Mouse (Mus musculus): ENCODE results near the gene Srsf5.
A peak's percentile ranks its signal among the peaks of the same experiment; 100 is the strongest.
"Not testable (repeated sequence)": the region's sequence is repeated elsewhere in the genome, so short reads cannot be mapped to it uniquely, and the experiment has no call there.

Srsf5 gene

DNA sequence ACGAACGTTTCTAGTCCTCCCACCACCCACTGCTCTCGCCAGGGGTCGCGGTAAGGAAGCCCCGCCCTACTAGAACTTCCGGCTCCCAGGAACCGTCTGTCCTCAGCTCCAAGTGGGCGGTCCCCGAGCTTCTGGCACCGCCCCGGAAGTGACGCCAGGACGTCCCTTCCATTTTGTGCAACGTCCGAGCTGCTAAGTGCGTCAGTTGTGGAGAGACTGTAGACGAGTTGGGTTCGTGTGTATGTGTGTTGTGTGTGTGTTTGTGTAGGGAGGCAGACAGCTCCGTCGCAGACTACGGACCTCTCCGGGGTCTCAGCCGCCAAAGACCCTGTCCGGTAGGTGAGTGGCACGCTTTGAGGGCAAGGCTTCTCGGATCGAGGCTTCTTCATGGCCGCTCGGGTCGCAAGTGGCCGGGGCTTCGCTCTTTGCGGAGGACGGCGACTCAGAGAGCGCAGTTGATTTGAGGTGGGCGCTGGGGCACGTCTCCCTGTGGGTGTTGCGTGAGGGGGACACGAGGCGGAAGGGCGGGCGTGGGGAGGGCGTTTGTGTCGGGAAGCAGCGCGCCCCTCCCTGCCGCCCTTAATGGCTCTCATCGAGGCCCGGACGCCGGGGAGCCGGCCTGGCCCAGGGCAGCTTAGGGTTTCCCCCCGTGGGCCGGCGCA, at the start of gene Srsf5:
Gene Srsf5 (plus strand): TSS at position 171 of the 662 bp plus-strand sequence.
- peak; percentile 99 for DNase-seq

DNA sequence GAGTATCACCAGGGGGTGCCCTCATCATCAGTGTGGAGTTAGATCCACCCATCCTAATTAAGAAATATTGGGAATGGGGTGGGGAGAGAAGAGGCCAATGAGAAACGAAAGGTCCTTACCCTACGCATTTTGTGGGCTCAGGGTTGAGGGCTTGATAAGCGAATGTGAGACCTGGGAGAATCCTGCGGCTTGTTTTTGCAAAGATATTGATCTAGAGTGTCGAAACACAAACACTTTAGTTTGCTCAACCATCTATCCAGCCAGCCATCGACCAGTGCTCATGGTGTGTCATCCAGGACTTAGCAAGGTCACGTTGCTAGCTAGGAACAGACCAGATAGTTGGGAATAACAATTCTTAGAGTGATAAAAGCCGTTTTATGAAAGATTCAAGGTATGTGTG, 35.7 kb upstream of the Srsf5 start:
- no peak for DNase-seq

DNA sequence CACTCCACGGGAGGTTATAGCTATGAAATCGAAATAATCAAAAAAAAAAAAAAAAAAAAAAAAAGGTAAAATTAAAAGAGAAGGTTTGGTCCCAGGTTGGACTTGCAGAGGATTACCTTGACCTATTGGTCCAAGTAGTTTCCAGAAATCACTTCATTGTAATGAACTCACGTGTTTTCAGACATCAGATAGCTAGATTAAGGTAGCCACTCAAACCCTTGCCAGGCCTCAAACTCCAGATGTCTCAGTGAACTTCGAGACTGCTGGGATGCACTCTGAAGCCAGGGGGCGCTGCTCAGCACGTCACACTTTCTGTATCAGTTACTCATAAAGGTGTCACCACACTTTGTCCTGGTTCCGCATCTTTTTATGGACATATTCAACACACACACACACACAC, 27.5 kb upstream of the Srsf5 start:
- peak in 1 of 2 experiments; percentile 25 for DNase-seq

DNA sequence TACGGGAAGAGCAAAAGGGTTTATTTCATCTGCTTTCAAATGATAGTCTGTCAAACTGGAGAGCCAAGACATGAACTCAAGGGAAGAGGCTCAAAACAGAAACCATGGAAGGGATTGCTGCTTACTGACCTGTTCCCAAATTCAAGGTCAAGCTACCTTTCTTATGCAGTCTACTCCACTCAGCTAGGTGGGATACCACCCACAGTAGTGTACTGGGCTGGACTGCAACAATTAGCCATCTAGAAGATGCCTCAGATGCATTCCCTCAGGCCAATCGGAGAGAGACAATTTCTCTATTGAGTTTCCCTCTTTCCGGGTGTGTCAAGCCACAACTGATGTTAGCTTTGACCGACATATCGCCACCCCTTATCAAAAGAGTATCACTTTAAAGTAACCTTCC, 24.0 kb upstream of the Srsf5 start:
- no peak for DNase-seq

DNA sequence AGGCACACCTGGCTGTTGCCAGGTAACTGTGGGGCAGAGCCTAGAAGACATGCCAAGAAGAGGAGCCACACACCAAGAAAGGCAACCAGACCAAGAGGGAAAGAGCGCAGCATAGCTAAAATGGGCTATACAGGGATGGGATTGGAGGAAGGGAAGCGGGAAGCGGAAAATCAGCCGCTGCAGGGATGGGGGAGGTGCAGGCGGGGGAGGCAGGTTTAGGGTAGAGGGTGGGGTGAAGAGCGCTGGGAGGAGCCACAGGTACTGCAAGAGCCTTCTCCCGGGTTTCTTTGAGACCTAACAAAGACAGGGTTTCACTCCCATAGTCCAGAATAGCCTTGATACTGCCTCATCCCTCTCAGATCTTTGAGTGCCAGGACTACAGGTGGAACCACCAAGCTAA, 22.4 kb upstream of the Srsf5 start:
- DNase-seq, result peak in 1 of 2 experiments; percentile 13

DNA sequence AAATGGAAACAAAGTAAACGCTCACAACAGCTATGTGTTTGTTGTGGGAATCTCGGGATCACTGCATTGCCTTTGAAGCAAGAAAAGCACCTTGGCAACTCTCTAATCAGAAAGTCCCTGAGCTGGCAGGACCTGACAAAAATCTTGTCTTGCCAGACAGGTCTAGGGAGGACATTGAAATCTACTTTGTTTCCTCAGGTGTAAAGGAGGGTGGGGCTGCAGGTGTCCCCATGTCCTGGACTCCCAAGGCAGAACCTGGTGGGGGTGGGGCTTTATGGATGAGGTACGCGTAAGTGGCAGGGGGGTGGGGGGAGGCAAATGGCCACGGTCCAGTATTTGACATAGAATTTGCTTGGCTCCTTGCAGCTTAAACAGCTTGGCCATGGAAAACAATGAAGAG, 21.7 kb upstream of the Srsf5 start:
- DNase-seq, result peak in 1 of 2 experiments; percentile 11

DNA sequence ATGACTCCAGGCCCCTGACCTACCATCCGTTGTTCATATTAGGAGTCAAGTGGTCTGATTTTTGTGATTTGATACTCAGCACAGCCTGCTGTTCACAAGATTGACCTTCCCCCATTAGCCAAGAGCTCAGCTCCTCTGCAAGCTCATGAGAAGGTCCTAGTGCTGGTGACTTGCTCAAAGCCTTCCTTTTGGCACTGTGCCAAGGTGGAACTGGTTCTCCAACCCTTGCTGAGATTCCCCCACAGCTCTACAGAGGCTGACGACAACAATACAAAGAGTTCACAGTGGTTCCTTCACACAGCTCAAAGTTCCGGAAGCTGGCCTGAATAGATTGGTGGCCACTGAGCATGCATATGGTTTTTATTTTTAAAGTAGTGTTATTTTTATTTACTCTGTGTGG, 21.1 kb upstream of the Srsf5 start:
- peak; percentile 41 to 49 for DNase-seq

DNA sequence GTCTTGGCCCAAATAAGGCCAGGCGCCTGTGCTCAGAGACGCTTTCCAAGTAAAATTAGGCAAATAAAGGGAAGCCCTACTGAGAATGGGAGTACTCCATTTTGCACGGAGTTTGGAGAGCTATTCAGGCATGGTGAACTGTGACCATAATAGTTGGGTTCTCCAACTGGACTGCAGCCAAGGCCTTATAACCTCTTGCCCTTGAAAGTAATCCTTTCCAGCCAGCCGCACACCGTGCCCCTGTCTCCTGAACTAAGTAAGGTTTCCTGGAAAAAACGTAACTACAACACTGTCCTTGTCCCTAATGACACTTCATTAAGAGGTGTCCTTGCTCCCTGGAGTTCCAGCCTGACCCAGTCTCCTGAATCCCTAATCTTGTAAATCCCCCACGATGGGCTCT, 19.4 kb upstream of the Srsf5 start:
- peak in 1 of 2 experiments; percentile 11 for DNase-seq

DNA sequence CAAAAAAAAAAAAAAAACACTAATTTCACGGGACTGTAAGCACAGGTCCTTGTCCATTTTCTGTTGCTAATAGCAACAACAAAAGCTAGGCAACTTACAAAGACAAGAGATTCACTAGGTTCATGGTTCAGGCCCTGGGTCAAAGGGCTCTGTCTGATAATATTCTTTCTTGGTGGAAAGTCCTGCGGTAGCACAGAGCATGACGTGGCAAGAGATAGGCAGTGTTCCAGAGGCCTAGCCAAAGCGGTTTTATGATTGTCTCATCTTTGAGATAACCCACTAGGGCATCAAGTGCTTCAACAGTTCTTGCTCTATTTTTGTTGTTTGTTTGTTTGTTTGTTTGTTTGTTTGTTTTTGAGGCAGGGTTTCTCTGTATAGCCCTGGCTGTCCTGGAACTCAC, 18.8 kb upstream of the Srsf5 start:
- no peak for DNase-seq

DNA sequence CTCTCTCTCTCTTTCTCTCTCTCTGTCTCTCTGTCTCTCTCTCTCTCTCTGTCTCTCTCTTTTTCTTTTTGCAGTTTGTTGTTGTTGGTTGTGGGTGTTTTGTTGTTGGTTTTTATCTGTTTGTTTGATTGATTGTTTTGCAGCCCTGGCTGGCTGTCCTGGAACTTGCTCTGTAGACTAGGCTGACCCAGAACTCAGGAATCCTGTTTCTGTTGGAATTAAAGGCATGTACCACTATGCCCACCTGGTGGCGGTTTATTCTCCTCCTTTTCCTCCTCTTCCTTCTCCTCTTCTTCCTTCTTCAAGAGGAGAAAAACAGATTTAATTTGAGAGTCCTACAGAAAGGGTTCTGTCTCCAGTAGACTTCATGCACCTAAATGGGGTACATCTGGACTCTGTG, 17.8 kb upstream of the Srsf5 start:
- no peak for DNase-seq

DNA sequence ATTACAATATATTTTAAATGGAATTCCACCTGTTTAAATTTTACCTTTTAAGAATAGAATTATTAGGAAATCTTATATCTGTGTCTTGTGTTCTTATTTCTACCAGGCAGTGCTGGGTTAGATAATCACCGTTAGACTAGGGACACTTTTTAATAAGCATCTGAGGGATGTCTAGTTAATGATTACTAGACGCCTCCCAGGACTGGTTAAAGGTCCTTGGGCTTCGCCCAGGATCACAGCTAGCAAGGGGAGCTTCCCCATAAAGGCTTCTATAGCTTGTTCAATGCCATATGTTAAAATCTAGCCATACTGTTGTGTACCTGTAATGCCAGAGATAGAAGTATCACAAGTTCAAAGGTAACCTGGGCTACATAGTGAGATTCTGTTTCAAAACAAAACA, 16.4 kb upstream of the Srsf5 start:
- no peak for DNase-seq

DNA sequence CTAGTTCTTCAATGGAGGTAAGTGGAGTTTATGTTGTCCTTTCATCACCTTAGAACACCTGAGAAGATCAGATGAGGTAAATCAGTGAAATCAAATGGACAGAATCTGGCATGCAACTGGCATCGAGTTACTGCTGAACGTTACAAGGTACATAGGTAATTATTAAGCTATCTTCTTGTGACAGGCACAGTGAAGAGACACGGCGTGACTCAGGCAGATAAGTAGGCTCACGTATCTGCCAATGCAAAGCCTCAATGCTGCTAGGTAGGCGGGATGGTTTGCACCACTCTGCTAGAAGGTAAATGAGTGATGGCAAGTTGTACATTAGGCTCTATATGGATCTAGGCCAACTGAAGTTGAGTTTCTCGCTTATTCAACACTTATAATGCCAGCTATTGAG, 15.2 kb upstream of the Srsf5 start:
- DNase-seq, result no peak

DNA sequence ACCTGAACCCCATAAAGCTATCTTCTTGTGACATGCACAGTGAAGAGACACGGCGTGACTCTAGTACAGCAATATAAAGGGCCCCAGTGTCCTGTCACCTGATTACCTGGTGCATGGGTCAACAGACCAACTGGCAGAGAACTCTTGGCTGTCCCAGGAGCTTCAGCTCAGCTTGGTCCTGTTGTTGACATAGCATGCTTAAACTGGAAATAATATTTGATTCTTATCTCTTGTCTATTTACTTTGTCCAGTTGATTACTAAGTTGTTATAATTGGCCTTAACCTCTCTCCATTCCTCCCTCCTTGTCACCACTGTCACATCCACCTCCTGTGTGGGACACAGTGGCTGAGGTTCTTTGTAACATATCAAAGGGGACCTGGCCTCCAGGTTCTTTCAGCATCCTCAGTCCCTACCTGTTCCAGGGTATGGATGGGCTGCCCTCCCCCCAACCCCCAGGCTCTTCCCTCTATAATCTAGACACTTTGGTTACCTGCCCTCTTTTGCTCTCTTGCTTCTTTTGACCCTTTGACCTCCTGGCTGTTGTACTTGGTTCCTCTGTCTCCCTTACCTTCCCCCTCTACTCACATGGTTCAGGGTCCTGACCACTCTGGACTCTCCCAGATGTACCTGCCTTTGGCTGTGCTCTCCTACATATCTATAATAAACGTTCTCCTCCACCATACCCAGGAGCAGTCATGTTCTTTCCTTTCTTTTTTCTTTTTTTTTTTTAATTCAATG, 13.7 kb upstream of the Srsf5 start:
- no peak for DNase-seq

DNA sequence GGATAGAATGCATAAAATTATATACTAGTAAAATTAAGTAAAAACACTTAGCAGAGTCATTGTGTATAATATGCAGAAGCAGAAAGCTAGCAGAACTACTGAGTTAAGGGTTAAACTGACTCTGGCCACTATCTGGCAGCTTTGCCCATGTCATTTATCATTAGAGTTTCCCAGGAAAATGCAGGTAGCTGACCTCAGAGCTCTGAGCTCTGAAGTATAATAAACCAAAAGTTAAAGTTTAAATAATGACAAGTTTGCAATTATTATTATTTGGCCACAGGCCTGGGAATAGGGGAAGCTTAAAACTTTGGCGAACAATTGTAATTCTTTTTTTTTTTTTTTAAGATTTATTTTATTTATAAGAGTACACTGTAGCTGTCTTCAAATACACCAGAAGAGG, 12.4 kb upstream of the Srsf5 start:
- no peak for DNase-seq

DNA sequence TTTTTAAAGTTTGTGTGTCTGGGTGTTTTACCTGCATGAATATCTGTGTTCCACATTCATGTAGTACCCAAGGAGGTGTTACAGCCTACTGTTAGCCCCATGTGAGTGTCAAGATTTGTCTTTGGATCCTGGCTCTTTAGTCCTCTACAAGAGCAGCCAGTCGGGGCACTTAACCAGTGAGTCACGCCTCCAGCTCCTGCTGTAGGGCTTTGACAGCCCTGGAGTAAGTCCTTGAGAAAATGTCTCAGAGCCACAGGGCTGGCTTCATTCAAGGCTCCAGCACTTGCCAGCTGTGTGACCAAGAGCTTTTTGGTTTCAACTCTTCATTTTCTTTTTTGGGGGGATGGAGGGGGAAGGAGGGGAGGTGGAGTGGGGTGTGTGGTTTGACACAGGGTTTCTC, 8.6 kb upstream of the Srsf5 start:
- DNase-seq, result no peak

DNA sequence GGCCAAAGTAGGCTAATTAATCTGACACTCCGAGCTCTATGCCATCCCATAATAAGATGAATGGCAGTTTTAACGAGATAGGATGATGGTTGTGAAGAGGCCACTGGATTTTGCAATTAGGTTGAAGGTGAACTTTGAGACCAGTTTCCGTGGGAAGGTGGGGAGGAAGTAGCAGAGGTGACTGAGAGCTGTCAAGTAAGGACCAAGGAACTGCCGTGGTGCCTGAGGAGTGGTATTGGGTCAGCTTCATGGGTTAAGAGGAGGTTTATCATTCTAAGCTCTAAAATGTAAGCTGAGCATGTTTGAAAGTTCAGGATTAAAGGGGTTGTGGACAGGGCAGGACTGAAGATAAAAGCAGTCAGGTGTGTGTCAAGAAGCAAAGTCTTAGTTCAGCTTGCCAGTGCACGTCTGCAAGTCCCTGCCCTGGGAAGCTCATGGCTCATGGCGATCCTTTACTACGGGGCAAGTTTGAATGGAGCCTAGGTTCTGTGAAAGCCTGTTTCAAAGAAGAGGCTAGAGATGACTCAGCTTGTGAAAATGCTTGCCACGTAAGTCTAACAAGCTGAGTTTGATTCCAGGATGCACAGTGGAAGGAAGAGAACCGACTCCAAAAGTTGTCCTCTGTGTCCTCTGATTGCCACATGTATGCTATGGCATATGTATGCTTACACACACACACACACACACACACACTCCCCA, 7.8 kb upstream of the Srsf5 start:
- no peak for DNase-seq

DNA sequence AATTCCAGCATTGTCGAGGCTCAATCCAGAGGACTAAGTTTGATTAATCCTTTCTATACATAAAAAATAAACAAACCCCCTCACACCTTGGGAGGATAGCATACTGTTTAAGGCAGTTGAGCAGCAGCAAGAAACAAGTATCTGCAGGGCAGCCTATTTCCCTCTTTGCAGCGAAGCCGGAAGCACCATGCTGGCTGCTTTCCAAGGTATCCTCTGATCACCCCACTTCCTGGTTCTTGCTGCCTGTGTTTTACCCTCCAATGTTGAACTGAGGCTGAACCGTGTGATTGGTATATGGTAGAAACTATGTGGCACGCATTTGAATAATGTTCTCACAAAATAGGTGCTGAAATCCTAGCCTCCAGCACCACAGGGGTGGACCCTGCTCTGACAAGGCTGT, 6.7 kb upstream of the Srsf5 start:
- peak; percentile 25 to 37 for DNase-seq

DNA sequence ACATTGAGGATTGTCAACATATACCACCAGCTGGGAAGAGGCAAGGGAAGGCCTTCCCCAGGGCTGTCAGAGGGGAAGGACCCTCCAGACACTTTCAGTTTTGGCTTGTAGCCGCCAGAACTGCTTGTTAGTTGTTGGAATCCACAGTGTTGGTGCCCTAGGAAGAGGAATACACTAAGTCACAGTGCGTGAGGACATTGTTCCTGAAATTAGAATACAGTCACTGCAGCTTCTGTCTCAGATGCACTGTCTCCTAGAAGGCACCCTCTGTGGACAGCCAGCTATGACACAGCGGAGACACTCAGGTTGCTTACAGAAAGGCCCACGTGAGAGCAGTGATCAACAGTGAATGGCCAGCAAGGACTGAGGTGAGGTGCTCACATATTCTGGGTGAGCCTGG, 6.1 kb upstream of the Srsf5 start:
- no peak for DNase-seq

DNA sequence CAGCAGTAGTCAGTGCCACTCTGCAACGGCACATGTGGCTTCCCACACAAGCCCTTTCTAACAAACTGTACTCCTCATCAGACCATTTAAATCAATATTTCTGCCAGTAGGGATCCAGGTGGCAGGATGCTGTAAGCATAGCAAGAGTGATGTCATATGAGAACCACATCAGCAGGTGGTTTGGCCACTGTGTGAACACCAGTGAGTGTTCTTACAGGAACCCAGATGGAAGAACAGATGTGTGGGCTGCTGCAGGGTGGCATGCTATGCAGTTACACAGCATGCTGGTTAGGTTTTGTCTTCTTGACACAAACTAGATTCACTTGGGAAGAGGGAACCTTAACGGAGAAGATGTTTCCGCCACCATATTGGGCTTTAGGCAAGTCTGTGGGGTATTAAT, 3.4 kb upstream of the Srsf5 start:
- no peak for DNase-seq

DNA sequence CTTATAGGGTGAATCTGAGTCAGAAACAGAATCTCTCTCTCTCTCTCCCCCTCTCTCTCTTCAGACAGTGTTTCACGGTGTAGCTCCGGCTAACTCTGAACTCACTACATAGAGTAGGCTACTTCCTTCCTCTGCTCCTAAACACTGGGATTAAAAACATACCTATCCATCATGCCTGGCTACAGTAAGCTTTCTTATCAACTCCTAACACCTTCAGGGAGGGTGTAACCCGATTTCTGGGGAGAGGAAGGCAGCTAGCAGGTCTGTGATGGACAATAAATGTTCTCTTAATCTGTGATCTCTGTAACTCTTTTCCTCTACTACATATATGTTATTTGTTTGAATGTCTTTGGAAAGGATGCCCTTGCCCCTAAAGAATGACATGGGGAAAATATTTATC, 1.9 kb upstream of the Srsf5 start:
- DNase-seq, result no peak

DNA sequence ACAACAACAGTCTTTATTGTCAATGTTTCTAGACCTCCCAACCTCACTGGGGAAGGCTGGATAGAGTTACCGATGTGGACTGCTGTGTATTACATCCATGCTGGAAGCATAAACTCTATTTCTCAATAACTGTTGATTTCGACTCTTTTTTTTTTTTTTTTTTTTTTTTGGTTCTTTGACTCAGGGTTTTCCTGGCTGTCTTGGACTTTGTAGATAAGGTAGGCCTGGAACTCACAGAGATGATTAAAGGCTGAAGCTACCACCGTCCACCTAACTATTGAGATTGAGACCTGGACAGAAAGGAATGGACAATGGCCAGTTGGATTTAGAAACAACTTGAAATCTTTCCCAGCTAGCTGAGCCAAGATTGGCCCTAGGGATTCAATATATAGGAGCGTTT, 1.1 kb upstream of the Srsf5 start:
- no peak for DNase-seq

DNA sequence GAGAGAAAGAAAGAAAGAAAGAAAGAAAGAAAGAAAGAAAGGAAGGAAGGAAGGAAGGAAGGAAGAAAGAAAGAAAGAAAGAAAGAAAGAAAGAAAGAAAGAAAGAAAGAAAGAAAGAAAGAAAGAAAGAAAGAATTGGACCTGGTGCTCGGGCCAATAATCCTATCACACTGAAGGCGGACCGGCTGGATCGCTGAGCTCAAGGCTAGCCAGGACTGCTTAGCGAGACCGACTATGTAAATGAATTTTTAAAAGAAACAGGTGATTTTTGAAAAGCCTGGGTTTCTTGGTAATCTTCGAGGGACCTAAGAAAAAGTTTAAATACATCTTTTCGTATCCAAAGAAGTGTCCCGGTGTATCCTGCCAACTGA, 356 bp upstream of the Srsf5 start:
- not testable (repeated sequence) for DNase-seq

DNA sequence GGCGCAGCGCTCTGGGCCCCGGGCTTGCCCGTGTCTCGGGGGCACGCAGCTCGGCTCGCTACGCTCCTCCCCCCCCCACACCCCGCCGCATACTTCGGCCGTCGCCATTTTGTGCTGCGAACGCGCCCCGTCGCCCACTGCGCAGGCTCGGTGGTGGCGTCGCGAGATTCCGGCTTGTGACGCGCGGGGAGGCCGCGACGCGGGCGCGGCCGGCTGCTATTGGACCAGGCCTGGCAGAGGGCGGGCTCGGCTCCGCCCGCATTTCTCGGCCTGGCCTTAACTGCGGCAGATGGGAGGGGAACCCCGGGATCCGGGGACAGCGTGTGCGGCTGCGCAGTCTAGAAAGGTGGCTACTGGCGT, 672 bp downstream of the Srsf5 start:
- peak; percentile 97 to 98 for DNase-seq

DNA sequence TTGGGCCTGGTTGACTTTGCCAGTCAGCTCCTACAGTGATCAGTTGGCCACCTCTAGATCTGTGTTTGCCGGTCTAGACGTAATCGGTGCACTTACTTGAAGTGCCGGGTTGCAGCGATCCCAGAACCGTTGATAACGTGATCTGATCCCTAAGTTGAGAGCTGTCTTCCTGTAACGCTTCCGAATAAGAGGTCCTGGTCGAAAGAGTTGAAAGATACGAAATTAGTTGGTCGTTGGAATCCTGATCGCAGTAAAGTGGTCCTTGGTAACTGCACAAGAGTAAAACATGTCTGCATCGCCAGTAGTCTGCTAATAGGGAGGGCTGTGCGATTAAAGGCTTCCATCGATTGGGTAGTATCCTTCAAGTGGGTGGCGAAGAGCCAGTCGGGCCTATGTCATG, 2.9 kb downstream of the Srsf5 start:
- peak in 1 of 2 experiments; percentile 20 for DNase-seq
